8 mouse cellular contexts compared by ENCODE assay signal in the genomic region with DNA sequence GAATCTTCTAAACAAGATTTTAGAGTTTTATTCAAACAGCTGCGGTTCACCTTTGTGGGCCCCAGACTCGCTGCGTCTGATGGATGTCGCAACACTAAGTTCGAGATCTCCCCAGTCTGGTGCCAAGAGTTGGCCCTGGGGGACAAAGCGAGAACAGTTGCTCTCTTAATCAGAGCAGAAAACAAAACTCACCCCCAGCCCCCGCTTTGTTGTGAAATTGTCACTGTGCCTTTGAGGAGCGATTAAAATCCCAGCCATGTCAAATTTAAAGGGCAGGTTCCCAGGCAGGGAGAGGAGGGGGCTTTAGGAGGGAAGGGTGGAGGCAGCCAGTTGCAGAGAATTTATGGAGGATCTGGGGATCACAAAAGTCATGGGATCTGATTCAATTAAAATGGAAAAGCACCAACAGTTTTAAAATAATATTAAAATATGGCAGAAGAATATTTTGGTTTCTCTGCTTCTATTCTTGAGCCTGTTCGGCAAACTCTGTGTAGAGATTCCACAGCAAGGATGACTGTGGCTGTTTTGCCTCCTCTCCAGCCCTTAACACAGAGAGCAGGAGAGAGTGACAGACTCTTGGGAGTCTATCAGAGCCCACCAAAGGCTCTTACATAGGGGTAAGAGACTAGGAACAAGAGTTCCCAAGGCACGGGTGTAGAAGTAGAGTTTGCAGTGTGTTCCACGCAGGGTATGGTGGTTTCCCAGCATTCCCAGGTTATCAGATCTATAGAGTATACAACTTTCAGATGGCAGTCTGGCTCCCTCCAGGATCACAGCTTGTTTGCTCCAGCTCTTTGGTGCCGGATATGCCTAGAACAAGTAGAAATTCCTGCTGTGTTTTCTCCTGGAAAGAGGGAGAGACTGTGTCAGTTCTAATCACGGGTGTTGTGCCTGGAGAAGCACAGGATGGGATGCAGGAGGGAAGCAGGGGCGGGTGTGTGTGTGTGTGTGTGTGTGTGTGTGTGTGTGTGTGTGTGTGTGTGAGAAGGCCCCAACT.
DNase-seq lines count a peak whose midpoint lies in the region; ATAC-seq and TF ChIP-seq lines count a peak whose summit lies in the region.

No protein-coding gene starts in this region.

- peak; percentile 98 for DNase-seq in heart, adult 11 months
- DNase-seq in gastrocnemius, adult 18-20 months (ENCODE audit: low spot score), result peak; percentile 75
- DNase-seq in kidney, adult 9 months, result peak; percentile 18
- DNase-seq in layer of hippocampus, adult 18-20 months (ENCODE audit: low spot score in 2 of 2), result no peak
- DNase-seq in cerebellum, adult 2 months, result no peak

- no peak overlapping the region for H3K4me2 ChIP-seq in heart, embryonic 12.5 days
- H3K4me2 ChIP-seq in midbrain, embryonic 12.5 days (replicated peaks), result 0 out of 2 replicates have a peak overlapping the region, but pooled peaks have one; percentile 1

- H3K27me3 ChIP-seq in heart, embryonic 12.5 days (replicated peaks), result no peaks in the 10 kb centered on the region
- H3K27me3 ChIP-seq in midbrain, embryonic 12.5 days, result no peaks in the 10 kb centered on the region
- H3K27me3 ChIP-seq in cerebellum, adult 2 months (ENCODE audit: control insufficient read depth, insufficient read depth, low read length), result no peaks in the 10 kb centered on the region

- TF ChIP-seq CTCF in cerebellum, adult 2 months (IDR thresholded peaks at IDR 0.05; ENCODE audit: borderline replicate concordance, insufficient read depth, low read depth, low read length), result no peak

- H3K9me3 ChIP-seq in heart, embryonic 12.5 days (replicated peaks), result no peaks in the 10 kb centered on the region
- no peaks in the 10 kb centered on the region for H3K9me3 ChIP-seq in midbrain, embryonic 12.5 days

- H3K4me1 ChIP-seq in heart, embryonic 12.5 days (replicated peaks), result peaks cover 6% of the 10 kb centered on the region; the same call in 1 of the 2 replicates
- peaks cover 21% of the 10 kb centered on the region for H3K4me1 ChIP-seq in midbrain, embryonic 12.5 days
- no peaks in the 10 kb centered on the region; the same call in 1 of the 2 replicates for H3K4me1 ChIP-seq in cerebellum, adult 2 months (ENCODE audit: control insufficient read depth, insufficient read depth, low read length)

- no peak for TF ChIP-seq POLR2A in cerebellum, adult 2 months (IDR thresholded peaks at IDR 0.05; ENCODE audit: borderline replicate concordance, insufficient read depth, low read length)

- 71% methylated on average over 14 of the region's 14 CpGs for WGBS in heart, embryonic 12.5 days
- WGBS in midbrain, embryonic 12.5 days, result 42% methylated on average over 13 of the region's 14 CpGs
- WGBS in cerebellum, adult 2 months, result 59% methylated on average over 14 of the region's 14 CpGs

- H3K36me3 ChIP-seq in heart, embryonic 12.5 days, result no peaks in the 10 kb centered on the region
- H3K36me3 ChIP-seq in midbrain, embryonic 12.5 days, result no peaks in the 10 kb centered on the region

- H3K4me3 ChIP-seq in heart, embryonic 12.5 days, result no peak overlapping the region
- no peak overlapping the region for H3K4me3 ChIP-seq in midbrain, embryonic 12.5 days
- H3K4me3 ChIP-seq in cerebellum, adult 2 months (replicated peaks; ENCODE audit: insufficient read depth, low read depth, low read length), result no peak overlapping the region

- no peak overlapping the region for H3K9ac ChIP-seq in heart, embryonic 12.5 days
- H3K9ac ChIP-seq in midbrain, embryonic 12.5 days (replicated peaks), result no peak overlapping the region

- no peak for ATAC-seq in heart, embryonic 12.5 days (ENCODE audit: insufficient number of reproducible peaks, low FRiP score)
- peak; percentile 87 for ATAC-seq in midbrain, embryonic 12.5 days (ENCODE audit: low FRiP score, low read depth)
- no peak for ATAC-seq in inflammation-experienced regulatory T-cells, adult 6 months

- no peak overlapping the region for H3K27ac ChIP-seq in heart, embryonic 12.5 days (ENCODE audit: poor library complexity, severe bottlenecking)
- peak overlapping the region; percentile 73 for H3K27ac ChIP-seq in midbrain, embryonic 12.5 days (replicated peaks)
- no peak overlapping the region for H3K27ac ChIP-seq in cerebellum, adult 2 months (ENCODE audit: insufficient read depth, low read length)

Comparison
In these comparisons a context has a peak if more than half of its experiments do, and no peak if none do; other contexts are left out.
1. DNase-seq: peak in heart, adult 11 months (single experiment), gastrocnemius, adult 18-20 months (single experiment) and kidney, adult 9 months (single experiment); none in layer of hippocampus, adult 18-20 months (0 of 2) and cerebellum, adult 2 months (0 of 2).